Mouse (Mus musculus): ENCODE results near the gene Hoxa6. TPM values are rescaled to one million over a fixed set of nuclear protein-coding genes. Genes with fewer than 3 reads are reported as not detected.
A peak's percentile ranks its signal among the peaks of the same experiment; 100 is the strongest.

Hoxa6 gene
- 0.96 TPM for polyA plus RNA-seq (2012; fragmentation: generic; extraction: Trizol)
- long read RNA-seq, experiment 1: 0 reads
- long read RNA-seq, experiment 2: 0 reads

DNA sequence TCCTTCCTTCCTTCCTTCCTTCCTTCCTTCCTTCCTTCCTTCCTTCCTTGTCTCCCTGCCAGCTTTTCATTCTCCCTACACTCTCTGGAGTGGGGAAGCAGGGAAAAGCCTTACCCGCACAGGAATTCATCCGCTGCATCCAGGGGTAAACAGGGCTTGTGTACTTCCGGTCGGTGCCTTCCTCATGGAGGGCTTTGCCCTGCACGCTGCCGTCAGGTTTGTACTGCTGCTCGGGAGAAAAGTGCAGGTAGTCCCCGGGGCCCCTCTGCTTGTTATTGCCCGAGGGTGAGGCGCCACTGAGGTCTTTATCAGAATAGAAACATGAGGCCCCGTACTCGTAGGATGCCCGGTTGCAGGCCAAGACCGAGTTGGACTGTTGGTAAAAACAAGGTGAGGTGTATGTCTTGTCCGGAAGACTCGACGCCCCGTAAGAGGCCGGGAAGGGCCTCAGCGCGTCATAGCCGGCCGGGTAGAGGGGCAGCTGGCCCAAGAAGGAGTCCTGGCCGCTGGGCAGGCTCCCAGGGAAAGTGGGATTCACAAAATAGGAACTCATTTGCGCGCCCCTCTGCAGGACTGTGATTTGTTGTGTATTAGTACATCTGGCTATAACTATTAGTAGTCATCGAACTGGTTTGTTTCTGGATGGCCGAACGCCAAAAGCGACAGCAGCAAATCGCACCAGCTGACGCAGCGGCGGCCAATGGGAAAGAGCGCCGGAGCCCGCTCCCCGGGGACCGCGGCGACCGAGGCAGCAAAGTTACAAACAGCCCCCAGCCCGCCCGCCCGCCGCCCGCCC, at the start of gene Hoxa6:
Gene Hoxa6 (minus strand): TSS at position 651 of the 796 bp plus-strand sequence.
- H3ac ChIP-seq (ENCODE audit: control insufficient read depth, insufficient read length, low read depth): peak within 1 kb of the TSS; percentile 28
- H3K79me2 ChIP-seq (ENCODE audit: control insufficient read depth, insufficient read depth): peaks cover 62% of the 10 kb centered on the region
- H3K79me3 ChIP-seq (ENCODE audit: low read depth): peaks cover 34% of the 10 kb centered on the region
- H3K36me3 ChIP-seq (ENCODE audit: control insufficient read depth, insufficient read depth): peaks cover 36% of the 10 kb centered on the region
- no peaks in the 10 kb centered on the region for H3K27me3 ChIP-seq (ENCODE audit: control insufficient read depth, insufficient read depth, insufficient read length)
- peak; percentile 27 for TF ChIP-seq USF1 (IDR thresholded peaks at IDR 0.05; ENCODE audit: low read depth)
- TF ChIP-seq MAX (IDR thresholded peaks at IDR 0.05): no peak
- H3K4me3 ChIP-seq (ENCODE audit: insufficient read depth, poor library complexity, severe bottlenecking): peak within 1 kb of the TSS; percentile 11

- TF ChIP-seq USF1 (IDR thresholded peaks at IDR 0.05; ENCODE audit: low read depth) (no peak), CTCF (IDR thresholded peaks at IDR 0.05; ENCODE audit: control insufficient read depth, insufficient read depth, insufficient read length) (peak; percentile 65)
- Histone ChIP-seq H3K4me3 (ENCODE audit: insufficient read depth, poor library complexity, severe bottlenecking) (no peak overlapping the region), H3K79me2 (ENCODE audit: control insufficient read depth, insufficient read depth) (peaks cover 4% of the 10 kb centered on the region), H3K79me3 (ENCODE audit: low read depth) (no peaks in the 10 kb centered on the region), H3K36me3 (ENCODE audit: control insufficient read depth, insufficient read depth) (peaks cover under 1% of the 10 kb centered on the region), H3K27me3 (ENCODE audit: control insufficient read depth, insufficient read depth, insufficient read length) (no peaks in the 10 kb centered on the region), H3ac (ENCODE audit: control insufficient read depth, insufficient read length, low read depth) (no peak overlapping the region)
These were observed 48.4 kb upstream of the Hoxa6 start for GRCm38 (mm10) chr6:52256956-52257355.

- Histone ChIP-seq H3K27me3 (ENCODE audit: control insufficient read depth, insufficient read depth, insufficient read length) (no peaks in the 10 kb centered on the region), H3K36me3 (ENCODE audit: control insufficient read depth, insufficient read depth) (peaks cover 13% of the 10 kb centered on the region), H3K79me3 (ENCODE audit: low read depth) (peaks cover 16% of the 10 kb centered on the region), H3ac (ENCODE audit: control insufficient read depth, insufficient read length, low read depth) (peak overlapping the region; percentile 3), H3K79me2 (ENCODE audit: control insufficient read depth, insufficient read depth) (peaks cover 31% of the 10 kb centered on the region), H3K4me3 (ENCODE audit: insufficient read depth, poor library complexity, severe bottlenecking) (no peak overlapping the region)
- TF ChIP-seq MYOD1 (IDR thresholded peaks at IDR 0.05; ENCODE audit: control insufficient read depth, insufficient read length, low read depth) (no peak), CEBPB (IDR thresholded peaks at IDR 0.05; ENCODE audit: low read depth) (no peak), MYOG (IDR thresholded peaks at IDR 0.05; ENCODE audit: control insufficient read depth, extremely low read depth, insufficient read length) (no peak), FOSL1 (IDR thresholded peaks at IDR 0.05; ENCODE audit: insufficient read depth, low read length, poor library complexity, severe bottlenecking) (no peak), USF1 (IDR thresholded peaks at IDR 0.05; ENCODE audit: low read depth) (no peak), MAX (IDR thresholded peaks at IDR 0.05) (no peak), CTCF (IDR thresholded peaks at IDR 0.05; ENCODE audit: control insufficient read depth, insufficient read depth, insufficient read length) (no peak)
These were observed 45.3 kb upstream of the Hoxa6 start for GRCm38 (mm10) chr6:52253511-52254500.

DNA sequence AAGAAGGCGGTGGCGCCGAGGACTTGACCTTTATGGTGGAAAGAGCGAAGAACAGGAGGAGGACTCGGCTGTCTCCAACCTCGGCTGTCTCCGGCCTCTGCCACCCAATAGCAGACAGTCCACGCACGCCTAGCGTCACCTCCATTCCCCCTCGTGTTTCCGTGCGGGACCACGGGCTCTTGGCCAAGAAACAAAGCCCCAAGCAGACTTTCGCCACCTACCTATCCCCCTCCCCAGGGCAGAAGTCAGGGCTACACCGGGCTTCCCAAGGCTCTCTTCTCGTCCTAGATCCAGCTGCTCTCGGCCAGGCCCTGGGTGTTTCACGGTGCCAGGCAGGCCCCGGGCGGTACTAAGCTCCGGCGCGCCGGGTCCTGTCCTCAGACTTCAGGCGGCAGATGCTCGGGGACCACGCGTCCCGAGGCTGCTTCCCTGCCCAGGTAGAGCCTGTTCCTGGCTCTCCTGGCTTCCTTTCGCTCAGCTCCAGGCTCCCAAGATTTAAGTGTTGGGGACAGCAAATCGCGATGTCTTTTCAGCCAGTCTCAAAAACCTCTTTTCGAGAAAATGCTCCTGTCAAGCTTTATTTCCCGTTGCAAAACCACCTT, 44.4 kb upstream of the Hoxa6 start:
- no peaks in the 10 kb centered on the region for H3K27me3 ChIP-seq (ENCODE audit: control insufficient read depth, insufficient read depth, insufficient read length)
- H3K79me2 ChIP-seq (ENCODE audit: control insufficient read depth, insufficient read depth): peaks cover 41% of the 10 kb centered on the region
- TF ChIP-seq MYOG (IDR thresholded peaks at IDR 0.05; ENCODE audit: control insufficient read depth, extremely low read depth, insufficient read length) (no peak), MAX (IDR thresholded peaks at IDR 0.05) (no peak), USF1 (IDR thresholded peaks at IDR 0.05; ENCODE audit: low read depth) (no peak), CTCF (IDR thresholded peaks at IDR 0.05; ENCODE audit: control insufficient read depth, insufficient read depth, insufficient read length) (no peak), CEBPB (IDR thresholded peaks at IDR 0.05; ENCODE audit: low read depth) (no peak), MYOD1 (IDR thresholded peaks at IDR 0.05; ENCODE audit: control insufficient read depth, insufficient read length, low read depth) (no peak), FOSL1 (IDR thresholded peaks at IDR 0.05; ENCODE audit: insufficient read depth, low read length, poor library complexity, severe bottlenecking) (no peak)
- H3K4me3 ChIP-seq (ENCODE audit: insufficient read depth, poor library complexity, severe bottlenecking): peak overlapping the region; percentile 11
- H3K79me3 ChIP-seq (ENCODE audit: low read depth): peaks cover 20% of the 10 kb centered on the region
- peaks cover 13% of the 10 kb centered on the region for H3K36me3 ChIP-seq (ENCODE audit: control insufficient read depth, insufficient read depth)
- H3ac ChIP-seq (ENCODE audit: control insufficient read depth, insufficient read length, low read depth): peak overlapping the region; percentile 73

DNA sequence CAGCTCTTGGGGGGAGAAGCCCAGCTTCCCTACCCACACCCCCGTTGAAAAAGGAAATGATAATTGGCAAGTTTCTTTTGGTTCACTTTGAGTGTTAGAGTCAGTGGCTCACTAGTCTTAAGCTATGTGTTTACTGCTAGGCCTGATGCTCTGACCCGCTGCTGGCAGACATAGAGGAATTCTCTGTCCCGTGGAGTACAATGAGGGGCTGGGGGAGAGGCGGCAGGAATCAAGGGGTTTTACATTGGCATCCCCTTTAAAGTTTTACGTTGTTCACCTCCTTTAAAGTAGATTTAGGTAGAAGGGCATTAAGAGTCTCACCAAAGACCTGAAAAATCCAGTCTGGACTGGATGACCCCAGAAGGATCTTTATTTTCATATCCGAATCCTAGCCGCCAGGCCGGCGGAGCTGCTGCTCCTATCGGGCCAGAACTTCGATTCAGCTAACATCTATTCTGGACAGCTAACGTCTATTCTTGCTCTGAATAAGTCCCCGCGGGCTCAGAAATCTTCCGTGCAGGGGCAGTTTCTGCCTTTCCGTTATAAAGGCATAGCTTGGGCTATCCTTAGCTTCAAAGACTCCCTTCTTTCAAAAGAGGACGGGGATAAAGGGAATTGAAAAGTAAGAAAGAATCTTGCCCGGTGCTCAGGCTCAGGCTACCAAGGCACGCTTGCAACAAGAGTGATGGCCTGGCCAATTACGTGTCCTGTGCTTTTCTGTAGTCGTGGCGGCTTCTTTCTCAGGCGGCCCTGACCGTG, 43.7 kb upstream of the Hoxa6 start:
- peak overlapping the region; percentile 11 for H3K4me3 ChIP-seq (ENCODE audit: insufficient read depth, poor library complexity, severe bottlenecking)
- no peaks in the 10 kb centered on the region for H3K27me3 ChIP-seq (ENCODE audit: control insufficient read depth, insufficient read depth, insufficient read length)
- H3K36me3 ChIP-seq (ENCODE audit: control insufficient read depth, insufficient read depth): peaks cover 13% of the 10 kb centered on the region
- TF ChIP-seq MYOD1 (IDR thresholded peaks at IDR 0.05; ENCODE audit: control insufficient read depth, insufficient read length, low read depth) (no peak), MYOG (IDR thresholded peaks at IDR 0.05; ENCODE audit: control insufficient read depth, extremely low read depth, insufficient read length) (no peak)
- H3K79me2 ChIP-seq (ENCODE audit: control insufficient read depth, insufficient read depth): peaks cover 47% of the 10 kb centered on the region
- H3K79me3 ChIP-seq (ENCODE audit: low read depth): peaks cover 26% of the 10 kb centered on the region
- H3ac ChIP-seq (ENCODE audit: control insufficient read depth, insufficient read length, low read depth): peak overlapping the region; percentile 73
